Mouse (Mus musculus) midbrain, embryonic 16.5 days (tissue): ENCODE measurements around the gene Wdr37. TPM values are rescaled to one million over a fixed set of nuclear protein-coding genes. Genes with fewer than 3 reads are reported as not detected.
"Not testable (repeated sequence)": the region's sequence is repeated elsewhere in the genome, so short reads cannot be mapped to it uniquely, and the experiment has no call there.

ENCODE experiments used
- ATAC-seq: fragments of 200-750 bp; cut with Nextera tagmentation; 2 replicates; pipeline ENCODE4 v1.8.0; 2017; ENCODE audit warnings: moderate TSS enrichment
- H3K27ac ChIP-seq: fragments of 300-500 bp; sonication (generic); 2 replicates; pipeline ENCODE4 v1.5.1; 2014; ENCODE audit warnings: mild to moderate bottlenecking, low read length, mixed read lengths
- H3K27me3 ChIP-seq: fragments of 300-500 bp; sonication (generic); 2 replicates; pipeline ENCODE4 v1.6.1; 2014; ENCODE audit warnings: low read depth, low read length, mixed read lengths; ENCODE audit not compliant: control insufficient read depth, insufficient read depth
- H3K36me3 ChIP-seq: fragments of 300-500 bp; sonication (generic); 2 replicates; pipeline ENCODE4 v1.6.1; 2014; ENCODE audit warnings: mild to moderate bottlenecking, low read length, moderate library complexity, mixed read lengths; ENCODE audit not compliant: control insufficient read depth, insufficient read depth
- H3K4me1 ChIP-seq: fragments of 300-500 bp; sonication (generic); 2 replicates; pipeline ENCODE4 v1.6.1; 2014; ENCODE audit warnings: mild to moderate bottlenecking, low read length, mixed read lengths; ENCODE audit not compliant: control insufficient read depth, insufficient read depth
- H3K4me2 ChIP-seq: fragments of 300-500 bp; sonication (generic); 2 replicates; pipeline ENCODE4 v1.6.1; 2014; ENCODE audit warnings: mild to moderate bottlenecking, low read length, mixed read lengths
- H3K4me3 ChIP-seq: fragments of 300-500 bp; sonication (generic); 2 replicates; pipeline ENCODE4 v1.5.1; 2014; ENCODE audit warnings: low read depth, mild to moderate bottlenecking, low read length, moderate library complexity, mixed read lengths
- H3K9ac ChIP-seq: fragments of 300-500 bp; sonication (generic); 2 replicates; pipeline ENCODE4 v1.6.1; 2014; ENCODE audit warnings: low read depth, low read length, mixed read lengths
- H3K9me3 ChIP-seq: fragments of 300-500 bp; sonication (generic); replicated peaks from 2 replicates; pipeline ENCODE4 v1.6.1; 2014; ENCODE audit warnings: mild to moderate bottlenecking, low read length, mixed read lengths; ENCODE audit not compliant: control insufficient read depth, poor library complexity, severe bottlenecking
- WGBS: fragments of 180-500 bp; shearing (Covaris S2); extraction: QIAGEN DNeasy Blood & Tissue Kit; methylation state at CpG from one replicate; pipeline ENCODE4 v1.1.7; 2014; 5-methylcytosine and 5-hydroxymethylcytosine counted together
- polyA plus RNA-seq: library from polyadenylated mRNA; unstranded; fragments of >200 nt; fragmentation: Nextera tagmentation; extraction: Ambion mirVana; gene quantifications from 2 replicates; pipeline ENCODE4 v1.2.1, GENCODE M21; 2015

Gene Wdr37
- polyA plus RNA-seq, 1 experiment from 2014 or later = 57.5 TPM

GRCm38 (mm10) chr13:8849311-8849710 is 22.4 kb downstream of the Wdr37 start:
- H3K4me1 ChIP-seq = no peaks in the 10 kb centered on the region
- WGBS = 85% methylated on average over 1 of the region's 1 CpGs
- no peak overlapping the region for H3K27ac ChIP-seq
- H3K4me3 ChIP-seq = no peak overlapping the region
- ATAC-seq = no peak
- H3K36me3 ChIP-seq = peaks cover 13% of the 10 kb centered on the region
- no peaks in the 10 kb centered on the region for H3K27me3 ChIP-seq
- no peak overlapping the region for H3K9ac ChIP-seq
- H3K9me3 ChIP-seq = no peaks in the 10 kb centered on the region
- no peak overlapping the region for H3K4me2 ChIP-seq

- no peak overlapping the region for H3K27ac ChIP-seq
- H3K4me3 ChIP-seq = no peak overlapping the region
- no peak overlapping the region for H3K4me2 ChIP-seq
- 56% methylated on average over 2 of the region's 2 CpGs for WGBS
- H3K9ac ChIP-seq = no peak overlapping the region
- H3K4me1 ChIP-seq = no peaks in the 10 kb centered on the region
- H3K27me3 ChIP-seq = no peaks in the 10 kb centered on the region
- no peak for ATAC-seq
- H3K9me3 ChIP-seq = no peaks in the 10 kb centered on the region
- H3K36me3 ChIP-seq = peaks cover 11% of the 10 kb centered on the region
These were observed 24.0 kb downstream of the Wdr37 start for GRCm38 (mm10) chr13:8847702-8848101.

- Histone ChIP-seq H3K4me2 (no peak overlapping the region), H3K36me3 (peaks cover 22% of the 10 kb centered on the region)
These were observed 29.4 kb downstream of the Wdr37 start for GRCm38 (mm10) chr13:8842273-8842672.

GRCm38 (mm10) chr13:8841846-8842245 is 29.9 kb downstream of the Wdr37 start:
- not testable (repeated sequence) for H3K27ac ChIP-seq, H3K4me2 ChIP-seq, ATAC-seq, H3K27me3 ChIP-seq, H3K4me1 ChIP-seq, H3K9ac ChIP-seq, H3K4me3 ChIP-seq, H3K9me3 ChIP-seq
- WGBS = 92% methylated on average over 7 of the region's 7 CpGs
- H3K36me3 ChIP-seq = peaks cover 22% of the 10 kb centered on the region

More at GRCm38 (mm10) chr13:8842273-8842672, 29.4 kb downstream of the Wdr37 start:
- 94% methylated on average over 3 of the region's 3 CpGs for WGBS
- Histone ChIP-seq H3K4me1 (no peaks in the 10 kb centered on the region), H3K9ac (no peak overlapping the region), H3K9me3 (no peaks in the 10 kb centered on the region), H3K4me3 (no peak overlapping the region), H3K27ac (no peak overlapping the region), H3K27me3 (no peaks in the 10 kb centered on the region)
- no peak for ATAC-seq

- H3K4me3 ChIP-seq = no peak overlapping the region
- no peak overlapping the region for H3K4me2 ChIP-seq
- no peak overlapping the region for H3K27ac ChIP-seq
- no peaks in the 10 kb centered on the region for H3K4me1 ChIP-seq
- no peak overlapping the region for H3K9ac ChIP-seq
- H3K9me3 ChIP-seq = no peaks in the 10 kb centered on the region
- H3K36me3 ChIP-seq = peaks cover 30% of the 10 kb centered on the region
- 88% methylated on average over 2 of the region's 2 CpGs for WGBS
- ATAC-seq = no peak
- no peaks in the 10 kb centered on the region for H3K27me3 ChIP-seq
These were observed 30.8 kb downstream of the Wdr37 start for GRCm38 (mm10) chr13:8840941-8841340.

- H3K4me3 ChIP-seq = no peak overlapping the region
- 87% methylated on average over 6 of the region's 6 CpGs for WGBS
- H3K36me3 ChIP-seq = peaks cover 36% of the 10 kb centered on the region
These were observed 31.8 kb downstream of the Wdr37 start for GRCm38 (mm10) chr13:8839937-8840336.

GRCm38 (mm10) chr13:8839111-8839510 is 32.6 kb downstream of the Wdr37 start:
- peaks cover 38% of the 10 kb centered on the region for H3K36me3 ChIP-seq
- H3K27ac ChIP-seq = no peak overlapping the region

More at GRCm38 (mm10) chr13:8839937-8840336, 31.8 kb downstream of the Wdr37 start:
- Histone ChIP-seq H3K4me2 (no peak overlapping the region), H3K27me3 (no peaks in the 10 kb centered on the region), H3K9me3 (no peaks in the 10 kb centered on the region), H3K27ac (no peak overlapping the region), H3K4me1 (no peaks in the 10 kb centered on the region), H3K9ac (no peak overlapping the region)
- ATAC-seq = no peak

GRCm38 (mm10) chr13:8838394-8838793 is 33.3 kb downstream of the Wdr37 start:
- H3K4me1 ChIP-seq = no peaks in the 10 kb centered on the region
- WGBS = 37% methylated on average over 3 of the region's 3 CpGs
- peaks cover 38% of the 10 kb centered on the region for H3K36me3 ChIP-seq

More at GRCm38 (mm10) chr13:8839111-8839510, 32.6 kb downstream of the Wdr37 start:
- H3K27me3 ChIP-seq = no peaks in the 10 kb centered on the region
- ATAC-seq = no peak
- H3K9me3 ChIP-seq = no peaks in the 10 kb centered on the region
- H3K4me3 ChIP-seq = no peak overlapping the region
- H3K9ac ChIP-seq = no peak overlapping the region
- no peaks in the 10 kb centered on the region for H3K4me1 ChIP-seq
- H3K4me2 ChIP-seq = no peak overlapping the region
- 94% methylated on average over 10 of the region's 10 CpGs for WGBS

GRCm38 (mm10) chr13:8834573-8834972 is 37.1 kb downstream of the Wdr37 start:
- Histone ChIP-seq H3K27ac (no peak overlapping the region), H3K4me1 (0 out of 2 replicates have a peak, but pooled peaks cover 4% of the 10 kb centered on the region), H3K27me3 (no peaks in the 10 kb centered on the region), H3K36me3 (peaks cover 27% of the 10 kb centered on the region), H3K4me3 (no peak overlapping the region), H3K4me2 (no peak overlapping the region), H3K9ac (no peak overlapping the region), H3K9me3 (no peaks in the 10 kb centered on the region)
- ATAC-seq = no peak
- 97% methylated on average over 5 of the region's 5 CpGs for WGBS

More at GRCm38 (mm10) chr13:8838394-8838793, 33.3 kb downstream of the Wdr37 start:
- ATAC-seq = no peak
- Histone ChIP-seq H3K9me3 (no peaks in the 10 kb centered on the region), H3K4me2 (no peak overlapping the region), H3K4me3 (no peak overlapping the region), H3K27me3 (no peaks in the 10 kb centered on the region), H3K9ac (no peak overlapping the region), H3K27ac (no peak overlapping the region)
